Mouse (Mus musculus): ENCODE data around the gene Map1s.

DNA sequence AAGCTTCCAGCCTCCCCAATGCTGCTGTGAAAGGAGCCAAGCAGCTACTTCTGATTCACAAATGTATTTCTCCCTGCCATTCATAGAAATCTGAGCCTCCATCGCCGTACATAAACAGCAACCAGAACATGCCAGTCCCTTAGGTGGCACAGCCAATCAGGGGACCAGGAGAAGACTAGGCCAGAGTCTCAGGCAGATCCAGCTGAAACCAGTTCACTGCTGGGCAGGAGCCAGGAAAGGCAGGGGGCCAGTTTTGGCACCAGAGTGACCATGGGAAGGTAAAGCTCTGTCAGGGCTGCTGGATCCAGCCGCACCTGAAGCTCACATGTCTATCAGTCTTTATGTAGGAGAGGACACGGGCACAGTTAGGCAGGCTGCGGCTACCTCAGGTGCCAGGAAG lies 15.1 kb upstream of the Map1s start:
- no peak for TF ChIP-seq GATA1 (IDR thresholded peaks at IDR 0.05; ENCODE audit: low read length)
- no peak for TF ChIP-seq TAL1 (IDR thresholded peaks at IDR 0.05; ENCODE audit: low read length)
